Mouse (Mus musculus) CH12.LX (cell line): ENCODE measurements around the gene Slc5a10. TPM values are rescaled to one million over a fixed set of nuclear protein-coding genes. Genes with fewer than 3 reads are reported as not detected.

Source experiments
- DNase-seq: peaks from one replicate; pipeline ENCODE4 v3.0.0-alpha.2; 2013; ENCODE audit errors: extremely low read depth
- H3K27ac ChIP-seq: 2 replicates; pipeline ENCODE4 v1.5.1; 2012; ENCODE audit warnings: low read depth, mild to moderate bottlenecking, control low read depth, moderate library complexity; ENCODE audit not compliant: insufficient read depth
- H3K27me3 ChIP-seq: replicated peaks from 2 replicates; pipeline ENCODE3; 2012; ENCODE audit warnings: inconsistent platforms
- H3K36me3 ChIP-seq, 2 experiments: replicated peaks in 1 of 2; 2 replicates each; pipeline versions ENCODE3 to v1.6.1; 2012; ENCODE audit warnings: inconsistent platforms in 1 of 2, low read length in 1 of 2, mild to moderate bottlenecking in 1 of 2, mixed read lengths in 1 of 2, moderate library complexity in 1 of 2; ENCODE audit not compliant: control insufficient read depth in 1 of 2, insufficient read depth in 1 of 2
- H3K4me1 ChIP-seq, 2 experiments: 2 replicates each; pipeline ENCODE4 v1.6.1; 2012; ENCODE audit warnings: inconsistent platforms in 1 of 2, moderate library complexity in 1 of 2; ENCODE audit not compliant: insufficient read depth in 2 of 2, control insufficient read depth in 1 of 2
- H3K4me2 ChIP-seq: 2 replicates; pipeline ENCODE4 v1.6.1; 2012; ENCODE audit warnings: low read depth, mild to moderate bottlenecking, control low read depth; ENCODE audit not compliant: poor library complexity, insufficient read depth, severe bottlenecking
- H3K4me3 ChIP-seq, 3 experiments: fragments of 150-350 bp in 1 of 3; sonication (generic) in 1 of 3; replicated peaks in 1 of 3; 2 replicates each; pipeline versions ENCODE3 to v1.5.1; 2011 to 2012; ENCODE audit warnings: low read depth in 2 of 3, low read length in 2 of 3, mild to moderate bottlenecking in 2 of 3, moderate library complexity in 2 of 3, control low read depth in 1 of 3, improper control_type of control experiment in 1 of 3, inconsistent platforms in 1 of 3, mixed read lengths in 1 of 3; ENCODE audit not compliant: poor library complexity in 1 of 3
- H3K79me2 ChIP-seq: replicated peaks from 2 replicates; pipeline ENCODE4 v1.6.1; 2012; ENCODE audit warnings: mild to moderate bottlenecking, moderate library complexity; ENCODE audit not compliant: control insufficient read depth, poor library complexity, insufficient read depth, severe bottlenecking; ENCODE audit errors: extremely low read depth
- H3K9ac ChIP-seq: 2 replicates; pipeline ENCODE4 v1.6.1; 2012; ENCODE audit warnings: low read depth, mild to moderate bottlenecking, control low read depth, moderate library complexity; ENCODE audit not compliant: insufficient read depth
- H3K9me3 ChIP-seq: replicated peaks from 2 replicates; pipeline ENCODE3; 2012; ENCODE audit warnings: low read length, inconsistent platforms, mixed read lengths
- BHLHE40 ChIP-seq: IDR thresholded peaks from 2 replicates; pipeline ENCODE4 v1.6.1; 2011; ENCODE audit warnings: mild to moderate bottlenecking, low read depth, low read length, improper control_type of control experiment
- CHD1 ChIP-seq: IDR thresholded peaks from 2 replicates; pipeline ENCODE4 v1.6.1; 2012; ENCODE audit warnings: low read depth, low read length, improper control_type of control experiment, inconsistent platforms
- CTCF ChIP-seq, 2 experiments: IDR thresholded peaks in 1 of 2; conservative IDR thresholded peaks in 1 of 2; 2 replicates each; pipeline ENCODE4 v1.5.1; 2011 to 2012; ENCODE audit warnings: low read depth in 2 of 2, low read length in 2 of 2, improper control_type of control experiment in 1 of 2, inconsistent platforms in 1 of 2, mild to moderate bottlenecking in 1 of 2, moderate library complexity in 1 of 2
- E2F4 ChIP-seq: IDR thresholded peaks from 2 replicates; pipeline ENCODE4 v1.6.1; 2011; ENCODE audit warnings: low read depth, low read length, improper control_type of control experiment; ENCODE audit not compliant: insufficient replicate concordance
- ELF1 ChIP-seq: IDR thresholded peaks from 2 replicates; pipeline ENCODE4 v1.6.1; 2014; ENCODE audit warnings: low read depth, mild to moderate bottlenecking, inconsistent platforms, low read length, improper control_type of control experiment
- EP300 ChIP-seq: IDR thresholded peaks from 2 replicates; pipeline ENCODE4 v1.6.1; 2011; ENCODE audit warnings: low read length, improper control_type of control experiment
- IRF4 ChIP-seq: IDR thresholded peaks from 2 replicates; pipeline ENCODE4 v1.6.1; 2014; ENCODE audit warnings: low read depth, mild to moderate bottlenecking, inconsistent platforms, low read length, improper control_type of control experiment
- JUN ChIP-seq: IDR thresholded peaks from 2 replicates; pipeline ENCODE4 v1.6.1; 2011; ENCODE audit warnings: low read depth, mild to moderate bottlenecking, low read length, improper control_type of control experiment, moderate library complexity; ENCODE audit not compliant: insufficient read depth
- JUND ChIP-seq: conservative IDR thresholded peaks from 2 replicates; pipeline ENCODE4 v1.6.1; 2011; ENCODE audit warnings: low read depth, low read length, improper control_type of control experiment
- MAX ChIP-seq: IDR thresholded peaks from 2 replicates; pipeline ENCODE4 v1.6.1; 2011; ENCODE audit warnings: low read length, improper control_type of control experiment
- MAZ ChIP-seq: IDR thresholded peaks from 2 replicates; pipeline ENCODE4 v1.6.1; 2012; ENCODE audit warnings: low read depth, mild to moderate bottlenecking, inconsistent platforms, low read length, improper control_type of control experiment, moderate library complexity
- MEF2A ChIP-seq: IDR thresholded peaks from 2 replicates; pipeline ENCODE4 v1.6.1; 2014; ENCODE audit warnings: low read depth, mild to moderate bottlenecking, inconsistent platforms, low read length, improper control_type of control experiment, borderline replicate concordance
- NELFE ChIP-seq: IDR thresholded peaks from 2 replicates; pipeline ENCODE4 v1.6.1; 2011; ENCODE audit warnings: low read depth, low read length, improper control_type of control experiment
- POLR2A ChIP-seq: IDR thresholded peaks from 2 replicates; pipeline ENCODE4 v1.6.1; 2011; ENCODE audit warnings: low read depth, mild to moderate bottlenecking, improper control_type of control experiment, low read length
- POLR2AphosphoS2 ChIP-seq: IDR thresholded peaks from 2 replicates; pipeline ENCODE4 v1.6.1; 2011; ENCODE audit warnings: low read depth, low read length, improper control_type of control experiment
- SIN3A ChIP-seq: IDR thresholded peaks from 2 replicates; pipeline ENCODE4 v1.6.1; 2012; ENCODE audit warnings: low read length, improper control_type of control experiment, inconsistent platforms
- SMC3 ChIP-seq: IDR thresholded peaks from 2 replicates; pipeline ENCODE4 v1.6.1; 2011; ENCODE audit warnings: low read depth, low read length, improper control_type of control experiment
- TBP ChIP-seq: conservative IDR thresholded peaks from 2 replicates; pipeline ENCODE4 v1.6.1; 2011; ENCODE audit warnings: low read depth, low read length, improper control_type of control experiment
- TCF12 ChIP-seq: IDR thresholded peaks from 2 replicates; pipeline ENCODE4 v1.6.1; 2014; ENCODE audit warnings: low read depth, mild to moderate bottlenecking, inconsistent platforms, low read length, improper control_type of control experiment
- UBTF ChIP-seq: IDR thresholded peaks from 2 replicates; pipeline ENCODE4 v1.6.1; 2012; ENCODE audit warnings: low read depth, mild to moderate bottlenecking, inconsistent platforms, low read length, improper control_type of control experiment, moderate library complexity
- USF1 ChIP-seq: IDR thresholded peaks from 2 replicates; pipeline ENCODE4 v1.6.1; 2014; ENCODE audit warnings: low read depth, mild to moderate bottlenecking, inconsistent platforms, low read length, improper control_type of control experiment
- USF2 ChIP-seq: conservative IDR thresholded peaks from 2 replicates; pipeline ENCODE4 v1.6.1; 2011; ENCODE audit warnings: low read depth, low read length, improper control_type of control experiment
- ZKSCAN1 ChIP-seq: IDR thresholded peaks from 2 replicates; pipeline ENCODE4 v1.6.1; 2012; ENCODE audit warnings: low read depth, inconsistent platforms, low read length, improper control_type of control experiment, borderline replicate concordance
- ZMIZ1 ChIP-seq: IDR thresholded peaks from 2 replicates; pipeline ENCODE4 v1.6.1; 2012; ENCODE audit warnings: low read depth, mild to moderate bottlenecking, inconsistent platforms, low read length, improper control_type of control experiment
- ZNF384 ChIP-seq: IDR thresholded peaks from 2 replicates; pipeline ENCODE4 v1.6.1; 2012; ENCODE audit warnings: low read depth, low read length, improper control_type of control experiment, inconsistent platforms
- dilution Hi-C: fragments of 300-500 bp; cut with MboI; formaldehyde crosslinking; loops from 2 replicates; pipeline ENCODE4 v1.14.3; 2020; ENCODE audit warnings: low sequenced_read_pairs; ENCODE audit not compliant: extremely low pct_unique_long_range_greater_than_20kb, extremely low pct_ligation_motif_present
- in situ Hi-C: fragments of 300-500 bp; cut with MboI; formaldehyde crosslinking; loops from 3 replicates; pipeline ENCODE4 v1.14.3; 2019; ENCODE audit warnings: low sequenced_read_pairs, low pct_ligation_motif_present, low pct_unique_long_range_greater_than_20kb, mixed read lengths
- polyA plus RNA-seq: library from polyadenylated mRNA; unstranded; fragments of >175 nt; gene quantifications from 2 replicates; pipeline ENCODE4 v1.2.1, GENCODE M21; 2012; ENCODE audit warnings: low read depth; ENCODE audit not compliant: insufficient read length
- total RNA-seq, 2 experiments: library from RNA; depleted of rRNA; stranded (reverse); fragments of 300-350 nt in 1 of 2; fragments of >200 nt in 1 of 2; gene quantifications; 2 replicates each; pipeline ENCODE4 v1.2.3; 2012 to 2014

The Slc5a10 gene
- total and polyA plus RNA-seq, 3 experiments = 0.70 to 1.6 (median 1.4) TPM

GRCm38 (mm10) chr11:61660001-61660400, 60.6 kb downstream of the Slc5a10 start:
- H3K4me1 ChIP-seq = peaks cover 42 to 69% of the 10 kb centered on the region in 2 experiments
- peak overlapping the region; percentile 84 for H3K27ac ChIP-seq
- peak overlapping the region; percentile 85 for H3K4me2 ChIP-seq
- H3K36me3 ChIP-seq = peaks cover 84 to 98% of the 10 kb centered on the region in 2 experiments
- peak overlapping the region; percentile 26 to 65 (median 31) for H3K4me3 ChIP-seq
- no peak for DNase-seq
- no peaks in the 10 kb centered on the region for H3K27me3 ChIP-seq
- no peak for TF ChIP-seq JUND
- TF ChIP-seq MEF2A = 0 out of 2 replicates have a peak, but pooled peaks have one; percentile 16
- TF ChIP-seq TCF12 = 0 out of 2 replicates have a peak, but pooled peaks have one; percentile 10
- peaks cover 98% of the 10 kb centered on the region for H3K79me2 ChIP-seq
- peak overlapping the region; percentile 100 for H3K9ac ChIP-seq
- dilution Hi-C loops = no loop called here
- in situ Hi-C loops = no loop called here
- no peaks in the 10 kb centered on the region for H3K9me3 ChIP-seq

- Histone ChIP-seq H3K4me2 (peak overlapping the region; percentile 85), H3K36me3 (peaks cover 84 to 98% of the 10 kb centered on the region in 2 experiments), H3K27me3 (no peaks in the 10 kb centered on the region), H3K27ac (peak overlapping the region; percentile 84), H3K4me1 (peaks cover 36 to 62% of the 10 kb centered on the region in 2 experiments), H3K9ac (peak overlapping the region; percentile 100), H3K79me2 (peaks cover 100% of the 10 kb centered on the region), H3K4me3 (peak overlapping the region; percentile 46 to 99 (median 65)), H3K9me3 (no peaks in the 10 kb centered on the region)
- in situ Hi-C loops (no loop called here), dilution Hi-C loops (no loop called here)
- peak; percentile 25; the same call in 1 of the 2 replicates for TF ChIP-seq SIN3A
- peak; percentile 33; the same call in 1 of the 2 replicates for TF ChIP-seq MAX
- peak; percentile 70; the same call in 1 of the 2 replicates for TF ChIP-seq UBTF
- TF ChIP-seq ELF1 = peak; percentile 40
- no peak for TF ChIP-seq MEF2A
- TF ChIP-seq CTCF (conservative IDR thresholded peaks at IDR 0.05 in 1 of 2, IDR thresholded peaks at IDR 0.05 in 1 of 2; ENCODE audit: low read depth in 2 of 2, low read length in 2 of 2) = no peak
- peak; percentile 89; the same call in 1 of the 2 replicates for TF ChIP-seq CHD1
- peak; percentile 58; the same call in 1 of the 2 replicates for TF ChIP-seq TCF12
- 0 out of 2 replicates have a peak, but pooled peaks have one; percentile 17 for TF ChIP-seq E2F4
- no peak for TF ChIP-seq NELFE
- no peak for TF ChIP-seq JUN
- TF ChIP-seq ZNF384 = peak; percentile 44; the same call in 1 of the 2 replicates
- peak; percentile 45 for TF ChIP-seq IRF4
- TF ChIP-seq USF2 = no peak
- peak; percentile 89 for TF ChIP-seq POLR2AphosphoS2
- TF ChIP-seq ZKSCAN1 = no peak
- TF ChIP-seq BHLHE40 = peak; percentile 22; the same call in 1 of the 2 replicates
- peak; percentile 39 for TF ChIP-seq POLR2A
- no peak for TF ChIP-seq USF1
- TF ChIP-seq MAZ = peak; percentile 85; the same call in 1 of the 2 replicates
- TF ChIP-seq ZMIZ1 = peak; percentile 81
- TF ChIP-seq TBP = no peak
- peak; percentile 57 for TF ChIP-seq EP300
- peak; percentile 2; the same call in 1 of the 2 replicates for TF ChIP-seq SMC3
- DNase-seq = peak; percentile 54
These were observed 61.4 kb downstream of the Slc5a10 start for GRCm38 (mm10) chr11:61659011-61659858.
